Mouse (Mus musculus) kidney, postnatal 0 days (tissue): ENCODE results near the gene Gprin1. TPM values are rescaled to one million over a fixed set of nuclear protein-coding genes. Genes with fewer than 3 reads are reported as not detected.

ENCODE experiments used
- ATAC-seq: fragments of 200-750 bp; cut with Nextera tagmentation; replicated peaks from 2 replicates; pipeline ENCODE4 v1.8.0; 2017; ENCODE audit warnings: low read depth, moderate number of reproducible peaks, moderate TSS enrichment, moderate library complexity; ENCODE audit not compliant: low FRiP score
- DNase-seq: peaks from one replicate; pipeline ENCODE4 v3.0.0-alpha.2; 2016; ENCODE audit warnings: low spot score
- H3K27ac ChIP-seq: fragments of 300-500 bp; sonication (generic); 2 replicates; pipeline ENCODE4 v1.5.1; 2014; ENCODE audit warnings: mild to moderate bottlenecking
- H3K27me3 ChIP-seq: fragments of 300-500 bp; sonication (generic); 2 replicates; pipeline ENCODE4 v1.6.1; 2014; ENCODE audit warnings: low read length, mixed read lengths; ENCODE audit not compliant: insufficient read depth
- H3K36me3 ChIP-seq: fragments of 300-500 bp; sonication (generic); 2 replicates; pipeline ENCODE4 v1.6.1; 2014; ENCODE audit warnings: low read length, mixed read lengths; ENCODE audit not compliant: insufficient read depth
- H3K4me1 ChIP-seq: fragments of 300-500 bp; sonication (generic); replicated peaks from 2 replicates; pipeline ENCODE4 v1.6.1; 2014; ENCODE audit warnings: antibody characterized with exemption, low read length, mixed read lengths; ENCODE audit not compliant: insufficient read depth
- H3K4me2 ChIP-seq: fragments of 300-500 bp; sonication (generic); 2 replicates; pipeline ENCODE4 v1.6.1; 2014; ENCODE audit warnings: mild to moderate bottlenecking, low read length, moderate library complexity, mixed read lengths
- H3K4me3 ChIP-seq: fragments of 300-500 bp; sonication (generic); replicated peaks from 2 replicates; pipeline ENCODE4 v1.5.1; 2014; ENCODE audit warnings: low read depth, low read length
- H3K9ac ChIP-seq: fragments of 300-500 bp; sonication (generic); 2 replicates; pipeline ENCODE4 v1.6.1; 2014; ENCODE audit warnings: low read depth, low read length
- H3K9me3 ChIP-seq: fragments of 300-500 bp; sonication (generic); replicated peaks from 2 replicates; pipeline ENCODE4 v1.6.1; 2016; ENCODE audit warnings: low read length, inconsistent platforms, mixed read lengths
- CTCF ChIP-seq: IDR thresholded peaks from 2 replicates; pipeline ENCODE4 v1.5.1; 2016; ENCODE audit warnings: antibody characterized with exemption, low read depth, mild to moderate bottlenecking, moderate library complexity
- WGBS: fragments of 180-500 bp; shearing (Covaris S2); extraction: QIAGEN DNeasy Blood & Tissue Kit; methylation state at CpG from one replicate; pipeline ENCODE4 v1.1.7; 2014; 5-methylcytosine and 5-hydroxymethylcytosine counted together
- polyA plus RNA-seq: library from polyadenylated mRNA; unstranded; fragments of >200 nt; fragmentation: Nextera tagmentation; extraction: Ambion mirVana; gene quantifications from 2 replicates; pipeline ENCODE4 v1.2.1, GENCODE M21; 2015

The Gprin1 gene
- polyA plus RNA-seq, 1 experiment from 2014 or later, result 0.14 TPM

DNA sequence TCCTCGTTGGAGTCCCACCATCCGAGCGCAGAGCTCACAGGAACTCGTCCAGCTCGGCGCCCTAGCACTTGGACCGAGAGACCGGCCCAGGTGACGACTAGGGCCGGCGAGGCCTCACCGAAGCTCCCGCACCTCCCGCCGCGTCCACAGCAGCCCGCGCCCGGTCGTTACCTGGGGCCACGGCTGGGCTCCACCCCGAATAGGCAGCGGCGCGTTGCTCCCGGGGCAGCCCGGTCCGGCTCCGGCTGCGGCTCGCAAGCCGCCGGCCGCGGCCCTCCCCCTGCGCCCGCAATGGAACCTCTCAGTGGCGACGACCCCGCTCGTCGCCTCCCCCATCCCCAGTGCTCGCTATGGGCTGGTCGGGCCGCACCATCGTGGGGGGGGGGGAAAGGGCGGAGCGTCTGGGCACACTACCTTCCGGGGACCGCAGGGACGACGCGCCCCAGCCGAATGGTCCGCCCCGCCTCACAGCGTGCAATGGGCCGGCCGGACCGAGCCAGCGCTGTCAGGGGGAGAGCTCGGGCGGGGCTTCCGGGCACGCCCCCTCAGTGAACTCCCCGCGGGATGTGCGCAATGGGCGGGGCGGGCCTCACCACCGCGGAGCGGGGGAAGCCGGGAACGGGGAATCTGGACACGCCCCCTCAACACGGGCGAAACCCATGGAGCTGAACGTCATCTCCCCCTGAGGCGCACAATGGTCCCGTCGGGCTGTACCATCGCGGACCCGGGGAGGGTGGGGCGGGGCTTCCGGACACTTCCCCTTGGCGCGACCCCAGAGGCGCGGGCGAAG lies 55.9 kb downstream of the Gprin1 start, which contains the start of gene Rnf44:
Rnf44 (minus strand) TSS at position 350 of the 790 bp plus-strand sequence.
- ATAC-seq (peak; percentile 98), DNase-seq (peak; percentile 99)
- peak within 1 kb of the TSS; percentile 89 for H3K9ac ChIP-seq
- peaks cover 11% of the 10 kb centered on the region; the same call in 1 of the 2 replicates for H3K4me1 ChIP-seq
- no peaks in the 10 kb centered on the region for H3K27me3 ChIP-seq
- WGBS, result under 1% methylated on average over 80 of the region's 92 CpGs
- peak within 1 kb of the TSS; percentile 98 for H3K27ac ChIP-seq
- peak within 1 kb of the TSS; percentile 77 for H3K4me2 ChIP-seq
- no peak for TF ChIP-seq CTCF
- H3K36me3 ChIP-seq, result no peaks in the 10 kb centered on the region
- no peaks in the 10 kb centered on the region for H3K9me3 ChIP-seq
- H3K4me3 ChIP-seq, result peak within 1 kb of the TSS; percentile 96

DNA sequence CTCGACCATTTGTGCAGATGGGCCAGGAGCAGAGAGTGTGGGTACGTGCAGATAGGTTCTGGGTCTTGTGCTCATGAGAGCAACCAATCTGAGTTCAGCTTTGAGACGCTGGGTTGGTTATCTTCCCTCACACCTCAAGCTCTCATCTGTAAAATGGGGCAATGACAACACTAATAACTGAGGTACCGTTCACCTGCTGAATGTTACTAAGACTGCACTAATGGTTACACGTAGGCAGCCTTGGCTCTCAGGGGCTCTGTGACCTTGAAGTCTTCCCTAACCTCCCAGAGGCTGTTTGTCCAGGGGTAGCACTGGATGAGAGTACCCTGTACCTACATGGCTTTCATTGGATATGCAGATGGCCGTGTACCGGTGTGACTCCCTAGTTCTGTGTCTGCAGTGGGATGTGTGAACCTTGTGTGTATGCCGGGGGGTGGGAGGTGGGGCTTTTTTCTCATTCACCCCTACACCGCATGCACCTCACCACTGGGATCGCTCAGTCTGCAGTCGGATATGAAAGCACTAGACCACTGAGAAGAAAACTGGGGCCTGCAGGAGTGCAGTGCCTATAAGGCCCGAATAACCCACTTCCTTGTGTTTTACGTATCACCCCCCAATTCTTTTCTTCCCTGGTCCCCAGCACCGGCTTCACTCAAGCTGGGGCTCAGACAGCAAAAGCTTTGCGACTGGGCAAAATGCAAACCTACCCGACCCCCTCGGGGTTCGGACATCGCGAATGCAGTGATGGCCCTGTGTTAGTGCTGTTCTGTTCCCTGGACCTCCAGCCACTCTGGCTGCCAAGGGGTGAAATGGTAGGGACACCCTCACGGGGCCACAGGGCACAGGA lies 56.7 kb downstream of the Gprin1 start:
- peak overlapping the region; percentile 89 for H3K9ac ChIP-seq
- 11% methylated on average over 21 of the region's 21 CpGs for WGBS
- H3K4me3 ChIP-seq, result peak overlapping the region; percentile 96
- no peak for ATAC-seq
- no peaks in the 10 kb centered on the region for H3K36me3 ChIP-seq
- H3K27ac ChIP-seq, result peak overlapping the region; percentile 94
- H3K4me2 ChIP-seq, result peak overlapping the region; percentile 77
- TF ChIP-seq CTCF, result no peak
- peaks cover 11% of the 10 kb centered on the region; the same call in 1 of the 2 replicates for H3K4me1 ChIP-seq
- no peaks in the 10 kb centered on the region for H3K9me3 ChIP-seq
- no peaks in the 10 kb centered on the region for H3K27me3 ChIP-seq
- DNase-seq, result no peak

GRCm38 (mm10) chr13:54691737-54692136 lies 57.9 kb downstream of the Gprin1 start:
- ATAC-seq (no peak), DNase-seq (no peak)
- H3K27me3 ChIP-seq, result no peaks in the 10 kb centered on the region
- H3K27ac ChIP-seq, result no peak overlapping the region
- H3K9ac ChIP-seq, result no peak overlapping the region
- no peaks in the 10 kb centered on the region for H3K9me3 ChIP-seq
- no peak overlapping the region for H3K4me3 ChIP-seq
- no peak overlapping the region; the same call in 1 of the 2 replicates for H3K4me2 ChIP-seq
- TF ChIP-seq CTCF, result no peak
- peaks cover 11% of the 10 kb centered on the region; the same call in 1 of the 2 replicates for H3K4me1 ChIP-seq
- H3K36me3 ChIP-seq, result no peaks in the 10 kb centered on the region

GRCm38 (mm10) chr13:54690151-54690740 lies 59.4 kb downstream of the Gprin1 start:
- Histone ChIP-seq H3K9ac (no peak overlapping the region), H3K36me3 (no peaks in the 10 kb centered on the region), H3K4me1 (peaks cover 22% of the 10 kb centered on the region), H3K4me3 (no peak overlapping the region), H3K27ac (no peak overlapping the region), H3K27me3 (no peaks in the 10 kb centered on the region), H3K4me2 (no peak overlapping the region), H3K9me3 (no peaks in the 10 kb centered on the region)
- 93% methylated on average over 8 of the region's 8 CpGs for WGBS
- no peak for ATAC-seq
- TF ChIP-seq CTCF, result no peak
- no peak for DNase-seq

GRCm38 (mm10) chr13:54687575-54688424 lies 61.9 kb downstream of the Gprin1 start:
- H3K9ac ChIP-seq, result peak overlapping the region; percentile 92
- peak overlapping the region; percentile 62 for H3K4me2 ChIP-seq
- no peaks in the 10 kb centered on the region for H3K27me3 ChIP-seq
- TF ChIP-seq CTCF, result no peak
- H3K4me1 ChIP-seq, result peaks cover 31% of the 10 kb centered on the region
- DNase-seq, result peak; percentile 97
- peak overlapping the region; percentile 83 for H3K4me3 ChIP-seq
- no peaks in the 10 kb centered on the region for H3K9me3 ChIP-seq
- peak; percentile 88 for ATAC-seq
- peak overlapping the region; percentile 98 for H3K27ac ChIP-seq
- peaks cover 8% of the 10 kb centered on the region for H3K36me3 ChIP-seq
- under 1% methylated on average over 81 of the region's 82 CpGs for WGBS
